Mouse (Mus musculus): ENCODE measurements at regions not wholly inside any gene's neighbourhood (a gene's known extent, or its start where the extent isn't known, plus 50 kb on each side); places are given as distances from the start of the nearest gene placed in this dataset.

DNA sequence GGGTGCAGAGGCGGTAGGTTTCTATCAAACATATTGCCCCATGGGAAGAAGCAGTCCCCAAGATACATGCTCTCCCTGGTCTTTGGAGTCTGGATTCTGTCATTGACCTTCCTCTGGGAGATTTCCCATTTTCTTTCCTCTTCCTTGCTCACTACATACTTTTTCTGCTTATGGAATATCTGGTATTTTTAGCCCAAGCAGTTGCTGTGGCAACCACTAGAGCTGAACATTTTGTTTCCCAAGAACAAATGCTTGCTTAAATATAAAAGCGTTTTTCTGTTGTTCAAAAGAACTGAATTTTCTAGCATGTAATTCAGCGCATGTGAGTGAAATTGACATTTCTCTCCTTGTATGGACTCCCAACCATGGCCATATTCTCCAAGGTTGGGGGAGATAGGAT lies 112.7 kb upstream of the Dpt start:
- no peak for TF ChIP-seq CTCF (IDR thresholded peaks at IDR 0.05; ENCODE audit: low read depth)
- no peak for TF ChIP-seq EP300 (IDR thresholded peaks at IDR 0.05; ENCODE audit: low read depth)
